Mouse (Mus musculus) olfactory bulb, adult 2 months (tissue): ENCODE measurements around the gene Pafah1b1.

ENCODE experiments used
- CTCF ChIP-seq: fragments of 200-500 bp; IDR thresholded peaks from 2 replicates; pipeline ENCODE4 v1.5.1; 2012; ENCODE audit warnings: low read depth, mild to moderate bottlenecking, low read length, moderate library complexity; ENCODE audit not compliant: insufficient read depth
- POLR2A ChIP-seq: fragments of 200-500 bp; IDR thresholded peaks from 2 replicates; pipeline ENCODE4 v1.6.1; 2012; ENCODE audit warnings: mild to moderate bottlenecking, low read depth, low read length, moderate library complexity; ENCODE audit not compliant: insufficient read depth

- TF ChIP-seq CTCF: no peak
- no peak for TF ChIP-seq POLR2A
Measured at GRCm38 (mm10) chr11:74771234-74771633, 46.8 kb upstream of the Pafah1b1 start.
